Mouse (Mus musculus) kidney, postnatal 4 days (tissue): Measurements from ENCODE around the gene Nudt22.

Experiments used
- DNase-seq, 2 experiments: peaks; one replicate each; pipeline ENCODE4 v3.0.0; 2021; ENCODE audit warnings: mixed read lengths in 2 of 2

The Nudt22 gene

GRCm38 (mm10) chr19:6975537-6976521 lies 20.1 kb downstream of the Nudt22 start, which contains the start of gene Plcb3:
Gene Plcb3 (minus strand): TSS chr19:6976470.
- peak; percentile 70 to 81 for DNase-seq

- DNase-seq, result peak; percentile 92 to 95
Observed at GRCm38 (mm10) chr19:6974211-6975205, 21.4 kb downstream of the Nudt22 start, which contains the start of gene Ppp1r14b. Gene Ppp1r14b (plus strand): TSS chr19:6974968.

- no peak for DNase-seq
Observed at GRCm38 (mm10) chr19:6973581-6974190, 22.2 kb downstream of the Nudt22 start.

- no peak for DNase-seq
Observed at GRCm38 (mm10) chr19:6972247-6972917, 23.5 kb downstream of the Nudt22 start.

- no peak for DNase-seq
Observed at GRCm38 (mm10) chr19:6971644-6972043, 24.3 kb downstream of the Nudt22 start.

- peak in 1 of 2 experiments; percentile 37 for DNase-seq
Observed at GRCm38 (mm10) chr19:6970460-6971085, 25.3 kb downstream of the Nudt22 start.

- DNase-seq, result peak; percentile 86 to 91
Observed at GRCm38 (mm10) chr19:6969665-6970381, 26.1 kb downstream of the Nudt22 start.

GRCm38 (mm10) chr19:6969291-6969664 lies 26.6 kb downstream of the Nudt22 start:
- DNase-seq, result no peak

GRCm38 (mm10) chr19:6968491-6969271 lies 27.2 kb downstream of the Nudt22 start:
- peak; percentile 66 to 77 for DNase-seq

GRCm38 (mm10) chr19:6956461-6956860 lies 39.5 kb downstream of the Nudt22 start:
- no peak for DNase-seq

- DNase-seq, result no peak
Observed at GRCm38 (mm10) chr19:6955424-6955823, 40.5 kb downstream of the Nudt22 start.

- DNase-seq, result peak; percentile 73 to 80
Observed at GRCm38 (mm10) chr19:6954046-6954445, 41.9 kb downstream of the Nudt22 start.

GRCm38 (mm10) chr19:6952712-6953037 lies 43.2 kb downstream of the Nudt22 start:
- DNase-seq, result peak; percentile 52 to 63

- peak; percentile 85 to 91 for DNase-seq
Observed at GRCm38 (mm10) chr19:6951994-6952711, 43.8 kb downstream of the Nudt22 start.

- peak; percentile 95 to 96 for DNase-seq
Observed at GRCm38 (mm10) chr19:6951381-6951968, 44.4 kb downstream of the Nudt22 start.

- DNase-seq, result peak; percentile 62 to 69
Observed at GRCm38 (mm10) chr19:6950613-6951153, 45.2 kb downstream of the Nudt22 start.

GRCm38 (mm10) chr19:6949951-6950350 lies 46.0 kb downstream of the Nudt22 start:
- DNase-seq, result no peak

- DNase-seq, result no peak
Observed at GRCm38 (mm10) chr19:6949532-6949931, 46.4 kb downstream of the Nudt22 start.

- DNase-seq, result no peak
Observed at GRCm38 (mm10) chr19:6948186-6948585, 47.7 kb downstream of the Nudt22 start.
